Mouse (Mus musculus) cerebellum, adult 11 months (tissue): ENCODE data around the gene 6030452D12Rik.

Experiments
- DNase-seq: peaks from one replicate; pipeline ENCODE4 v3.0.0; 2022

Gene 6030452D12Rik

DNA sequence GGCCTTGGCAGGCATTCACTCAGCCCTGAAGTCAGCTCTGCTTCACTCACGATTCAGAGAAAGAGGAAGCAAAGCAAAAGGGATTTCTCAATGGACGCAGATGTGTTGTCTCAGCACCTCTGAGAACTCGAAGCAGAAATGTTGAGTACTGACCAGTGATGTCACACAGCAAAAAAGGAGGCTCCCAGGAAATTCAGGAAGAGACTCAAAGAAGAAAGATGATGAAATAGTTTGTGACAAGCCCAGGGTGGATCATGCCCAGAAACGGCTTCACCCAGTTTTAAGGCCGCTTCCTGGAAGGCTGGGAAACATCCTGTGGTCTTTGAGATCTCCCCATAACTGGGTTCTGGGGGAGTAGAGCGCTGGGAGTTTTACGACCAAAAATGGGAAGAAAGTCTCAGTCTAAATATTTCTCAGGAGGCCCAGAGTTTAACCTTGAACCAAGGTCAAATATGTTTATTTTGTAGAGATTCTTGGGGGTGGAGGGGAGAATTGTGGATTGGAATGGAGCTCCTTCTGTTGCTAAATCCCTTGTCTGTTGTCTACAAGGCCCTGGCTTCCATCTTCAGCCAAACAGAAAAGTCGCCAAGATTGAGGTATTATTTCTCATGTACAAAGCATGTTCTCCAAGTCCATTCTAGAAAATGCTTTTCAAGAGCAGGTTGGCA lies at the start of gene 6030452D12Rik:
6030452D12Rik (plus strand) TSS at position 505 of the 668 bp plus-strand sequence.
- DNase-seq = no peak

GRCm38 (mm10) chr8:106451301-106452085 lies 48.8 kb upstream of the 6030452D12Rik start:
- no peak for DNase-seq

DNA sequence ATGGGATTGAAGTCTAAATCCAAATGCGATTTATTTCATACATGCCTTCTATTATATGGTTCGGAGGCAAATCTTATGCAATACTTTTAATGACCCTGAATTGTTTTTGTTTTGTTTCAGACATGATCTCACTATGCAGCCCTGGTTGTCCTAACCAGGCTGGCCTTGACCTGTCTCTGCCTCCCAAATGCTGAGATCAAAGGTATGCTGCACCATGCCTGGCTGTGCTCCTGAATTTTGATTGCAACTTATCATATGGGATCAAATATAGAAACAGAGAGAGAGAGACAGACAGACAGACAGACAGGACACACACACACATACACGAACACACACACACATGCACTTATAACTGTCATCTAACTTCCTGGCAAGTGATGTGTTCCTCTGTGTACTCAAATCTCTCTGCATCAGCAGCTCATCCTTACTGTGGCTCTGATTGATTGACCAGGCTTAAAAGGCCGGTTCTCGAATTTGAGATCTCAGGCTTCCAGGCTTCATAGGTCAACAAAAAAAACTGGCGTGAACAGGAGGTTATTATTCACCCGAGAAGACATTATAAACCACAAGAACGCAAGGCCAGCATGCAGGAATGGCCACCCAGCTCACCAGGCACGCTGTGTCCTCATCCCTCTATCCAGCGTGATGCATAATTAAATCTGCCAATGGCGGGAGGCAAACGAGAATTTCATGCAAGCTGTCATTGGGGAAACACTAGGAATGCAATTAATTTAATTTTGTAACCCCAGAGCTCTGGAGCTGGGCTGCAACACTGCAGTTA lies 47.4 kb upstream of the 6030452D12Rik start:
- no peak for DNase-seq

DNA sequence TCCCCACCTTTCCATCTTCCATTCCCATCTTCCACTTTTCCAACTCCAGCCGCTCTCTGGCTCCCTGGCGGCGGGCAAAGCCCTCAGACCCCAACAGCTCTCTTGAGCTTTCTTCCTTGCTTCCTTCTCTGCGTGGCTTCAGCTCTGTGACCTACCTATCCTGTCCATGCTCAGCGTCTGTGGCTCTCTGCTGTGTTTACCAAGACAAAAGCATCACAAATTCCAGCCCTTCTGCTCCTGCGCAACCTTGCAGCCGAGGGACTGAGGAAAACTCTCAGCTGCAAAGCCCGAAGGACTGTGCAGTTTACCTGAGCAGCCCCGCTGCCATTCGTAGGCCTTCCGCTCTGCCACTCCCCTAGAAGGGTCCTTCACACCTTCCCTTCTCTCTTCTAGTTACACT lies 46.3 kb upstream of the 6030452D12Rik start:
- DNase-seq = no peak

DNA sequence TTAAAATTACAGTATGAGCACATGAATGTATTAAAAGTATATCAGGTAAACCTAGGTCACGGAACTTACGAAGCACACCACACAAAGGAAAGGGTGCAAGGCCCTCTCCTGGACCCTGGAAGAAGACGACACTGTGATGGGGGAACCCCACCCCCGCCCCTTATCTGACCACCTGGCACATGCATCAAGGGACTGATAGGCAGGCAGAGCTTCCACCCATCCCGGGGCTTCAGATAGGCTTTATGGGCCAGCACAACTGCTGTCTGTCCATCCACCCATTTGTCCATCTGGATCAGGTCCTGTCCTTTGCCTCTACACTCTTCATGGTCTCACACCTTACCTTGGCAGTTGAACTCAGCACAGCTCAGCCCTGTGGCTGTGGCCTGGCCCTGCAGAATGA lies 38.2 kb upstream of the 6030452D12Rik start:
- no peak for DNase-seq

DNA sequence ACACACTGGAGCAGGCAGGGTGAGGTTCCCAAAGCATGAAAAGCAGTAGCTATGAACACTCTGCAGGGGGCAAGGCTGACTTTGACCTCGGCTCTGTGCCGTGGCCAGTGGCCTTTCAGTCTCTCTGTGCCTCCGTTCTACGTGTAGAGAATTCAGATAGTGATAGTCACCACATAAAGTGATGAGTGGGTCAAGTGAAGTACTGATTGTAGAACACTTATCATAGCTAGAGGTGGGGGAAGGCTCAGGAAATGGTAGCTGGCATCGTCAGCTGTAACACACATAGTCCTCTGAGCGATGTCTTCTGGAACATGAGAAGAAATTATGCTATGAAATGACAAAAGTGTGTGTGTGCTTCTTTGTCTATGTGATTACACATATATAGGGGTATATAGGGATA lies 36.5 kb upstream of the 6030452D12Rik start:
- no peak for DNase-seq

GRCm38 (mm10) chr8:106469485-106469884 lies 30.8 kb upstream of the 6030452D12Rik start:
- DNase-seq = no peak

DNA sequence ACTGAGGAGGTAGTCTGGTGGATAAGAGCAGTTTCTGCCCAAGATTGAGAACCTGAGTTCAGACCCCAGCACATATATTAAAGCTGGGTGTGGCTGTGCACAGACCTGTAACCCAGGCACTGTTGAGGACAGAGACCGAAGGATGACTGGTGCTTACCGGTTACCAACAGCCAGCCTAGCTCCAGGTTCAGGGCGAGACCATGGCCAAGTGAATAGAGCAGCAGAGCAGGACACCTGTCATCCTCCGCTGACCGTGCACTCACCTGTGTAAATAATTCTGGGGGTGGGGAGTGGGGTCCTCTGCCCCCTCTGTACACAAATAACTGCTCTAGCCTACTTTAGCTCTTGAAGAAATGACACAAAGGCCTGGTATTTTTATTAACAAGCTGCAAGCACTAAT lies 26.3 kb upstream of the 6030452D12Rik start:
- DNase-seq = no peak

- DNase-seq = no peak
These were observed 3.9 kb downstream of the 6030452D12Rik start for GRCm38 (mm10) chr8:106504241-106504640.

- DNase-seq = no peak
These were observed 5.1 kb downstream of the 6030452D12Rik start for GRCm38 (mm10) chr8:106505328-106505965.

GRCm38 (mm10) chr8:106506106-106506505 lies 5.8 kb downstream of the 6030452D12Rik start:
- DNase-seq = no peak

- DNase-seq = peak; percentile 2
These were observed 7.5 kb downstream of the 6030452D12Rik start for GRCm38 (mm10) chr8:106507761-106508331.

DNA sequence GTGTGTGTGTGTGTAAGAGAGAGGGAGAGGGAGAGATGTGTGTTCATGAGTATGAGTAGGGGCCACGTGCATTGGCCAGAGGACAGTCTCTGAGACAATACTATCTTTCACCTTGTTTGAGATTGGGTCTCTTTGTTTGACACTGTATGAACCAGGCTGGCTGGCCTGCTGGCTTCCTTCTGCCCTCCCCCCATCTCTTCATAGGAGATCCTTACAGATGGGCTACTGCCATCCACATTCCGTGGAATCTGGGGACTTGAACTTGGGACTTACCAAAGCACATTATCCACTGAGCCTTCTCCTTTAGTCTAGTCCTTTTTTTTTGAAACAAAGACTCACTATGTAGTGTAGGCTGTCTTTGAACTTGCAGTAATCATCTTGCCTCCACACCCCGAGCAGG lies 8.1 kb downstream of the 6030452D12Rik start:
- DNase-seq = no peak

DNA sequence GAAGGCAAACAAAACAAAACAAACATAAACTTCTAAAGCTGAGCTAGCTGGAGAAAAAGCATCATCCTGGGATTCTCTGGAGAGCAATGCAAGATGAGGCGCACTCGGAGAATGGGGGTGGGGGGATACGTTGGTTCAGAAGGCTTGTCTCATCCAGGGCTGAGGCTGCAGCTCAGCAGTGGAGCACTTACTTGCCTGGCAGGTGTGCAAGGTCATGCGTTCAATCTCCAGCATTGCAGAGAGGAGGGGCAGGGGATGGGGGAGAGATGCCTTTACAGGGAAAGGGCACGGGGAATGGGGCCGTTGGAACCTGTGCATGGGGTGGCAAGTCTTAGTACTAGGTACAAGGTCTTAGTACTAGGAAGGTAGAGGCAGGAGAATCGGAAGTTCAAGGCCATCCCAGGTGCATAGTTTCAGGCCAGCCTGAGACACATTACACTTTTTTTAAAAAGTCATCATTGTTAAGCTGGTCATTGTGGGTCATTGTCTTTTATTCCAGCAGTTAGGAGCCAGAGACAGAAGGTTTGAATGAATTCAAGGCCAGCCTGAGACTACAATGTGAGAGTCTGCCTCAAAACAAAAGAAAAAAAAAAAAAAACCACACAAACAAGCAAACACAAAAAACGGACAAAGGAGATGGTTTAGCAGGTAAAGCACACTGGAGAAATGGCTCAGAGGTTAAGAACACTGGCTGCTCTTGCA lies 8.9 kb downstream of the 6030452D12Rik start:
- no peak for DNase-seq

DNA sequence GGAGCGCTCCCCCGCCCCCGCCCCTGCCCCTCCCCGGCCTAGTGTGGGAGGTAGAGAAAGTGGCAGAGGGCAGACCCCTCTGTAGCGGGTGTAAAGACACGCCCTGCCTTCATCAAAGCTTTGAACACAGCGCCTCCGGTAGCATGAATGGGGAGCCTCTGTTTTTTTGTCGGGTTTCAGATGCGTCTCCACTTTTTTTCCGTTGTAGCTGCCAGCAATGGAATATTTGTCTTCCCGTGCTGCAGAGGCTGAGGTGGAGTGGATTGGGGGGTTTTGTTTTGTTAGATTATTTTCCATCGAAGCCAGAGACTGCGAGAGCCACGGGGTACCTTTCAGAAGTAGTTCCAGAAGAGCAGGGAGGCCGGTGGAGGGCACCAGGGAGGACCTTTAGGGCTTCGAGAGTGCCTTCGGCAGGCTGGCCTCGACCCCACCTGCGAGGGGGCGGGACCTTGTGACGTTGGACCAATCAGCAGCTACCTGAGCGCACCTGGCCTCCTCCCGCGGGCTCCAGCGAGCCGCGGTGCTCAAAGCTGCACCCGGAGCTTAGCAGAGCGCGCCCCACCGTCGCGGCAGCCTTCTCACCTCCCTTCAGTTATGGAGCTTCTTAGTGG lies 10.1 kb downstream of the 6030452D12Rik start, which contains the start of gene Cdh3:
Cdh3 (plus strand) TSS at position 527 of the 611 bp plus-strand sequence.
- DNase-seq = no peak

DNA sequence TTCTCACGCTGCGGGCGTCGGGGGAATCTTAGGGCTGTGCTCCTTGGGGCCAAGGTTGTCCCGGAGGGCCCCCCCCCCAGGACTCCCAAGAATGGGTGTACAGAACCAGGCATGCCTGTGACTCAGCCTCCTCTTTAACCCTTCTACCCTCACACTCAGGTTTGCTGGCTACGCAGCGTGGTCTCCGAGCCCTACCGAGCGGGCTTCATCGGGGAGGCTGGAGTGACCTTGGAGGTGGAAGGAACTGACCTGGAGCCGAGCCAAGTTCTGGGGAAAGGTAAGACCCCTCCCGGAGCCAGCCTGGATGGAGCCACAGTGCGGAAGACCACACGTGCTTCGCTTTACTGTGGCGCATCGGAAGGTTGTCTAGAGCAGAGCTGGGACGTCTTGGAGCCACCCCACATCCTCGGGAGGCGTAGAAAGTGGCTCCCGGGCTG lies 10.8 kb downstream of the 6030452D12Rik start:
- DNase-seq = no peak

DNA sequence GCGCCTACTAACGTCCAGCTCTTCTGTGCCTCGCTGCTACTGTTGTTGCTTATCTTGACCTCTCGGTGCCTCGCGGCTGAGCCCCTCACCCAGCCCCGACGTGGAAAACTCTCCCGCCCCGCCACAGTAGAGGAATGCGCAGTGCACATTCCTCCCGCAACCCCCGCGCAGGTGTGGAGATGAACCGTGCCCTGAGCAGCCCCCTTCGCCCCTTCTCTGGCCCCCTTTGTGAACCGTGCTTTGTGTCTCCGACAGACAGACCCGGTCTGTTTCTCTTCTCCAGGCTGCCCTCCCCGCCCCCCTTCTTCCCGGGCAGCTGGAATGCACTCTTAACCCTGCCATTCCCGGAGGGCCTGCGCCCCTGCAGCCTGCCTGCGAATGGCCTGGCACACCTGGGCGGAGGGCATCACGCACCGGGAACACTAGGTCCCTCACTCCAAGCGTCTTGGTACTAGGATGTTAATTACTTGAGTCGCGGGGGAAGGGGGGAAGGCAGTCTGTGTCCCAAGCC lies 11.3 kb downstream of the 6030452D12Rik start:
- DNase-seq = no peak

DNA sequence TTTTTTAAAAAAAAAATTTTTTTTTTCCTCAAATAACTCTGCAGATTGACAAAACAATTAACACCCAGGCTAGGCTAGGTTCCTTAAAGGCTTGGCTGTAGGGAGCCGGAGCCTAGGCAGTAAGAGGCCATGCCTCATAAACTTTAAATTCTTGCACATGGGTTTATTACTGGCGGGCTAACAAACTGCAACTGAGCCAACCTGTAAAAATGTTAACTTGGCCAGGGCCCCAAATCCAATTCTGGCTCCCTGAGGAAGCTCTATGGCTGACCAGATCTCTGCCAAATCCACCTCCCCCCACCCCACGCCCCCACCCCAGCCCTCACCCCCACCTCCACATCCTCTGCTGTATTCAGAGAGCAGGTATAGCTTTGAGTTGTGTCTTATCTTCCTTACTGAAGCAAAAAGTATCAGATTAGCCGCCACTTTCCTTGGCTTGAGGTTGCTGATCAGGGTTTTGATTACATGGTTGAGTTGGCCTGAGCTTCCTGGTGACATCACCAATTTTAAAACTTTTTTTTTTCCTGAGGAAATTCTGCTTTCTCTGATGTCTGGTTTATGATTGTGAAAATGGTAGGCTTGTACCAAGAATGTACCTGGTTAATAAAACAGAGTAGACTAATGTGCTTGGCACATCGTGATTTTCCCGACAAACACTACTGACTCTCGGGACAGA lies 12.3 kb downstream of the 6030452D12Rik start:
- no peak for DNase-seq

GRCm38 (mm10) chr8:106515946-106516479 lies 15.7 kb downstream of the 6030452D12Rik start:
- DNase-seq = no peak

GRCm38 (mm10) chr8:106516581-106516980 lies 16.3 kb downstream of the 6030452D12Rik start:
- DNase-seq = no peak
